Mouse (Mus musculus) CH12.LX (cell line): ENCODE measurements around the gene Syt15.

Experiments used
- CTCF ChIP-seq, 2 experiments: IDR thresholded peaks in 1 of 2; conservative IDR thresholded peaks in 1 of 2; 2 replicates each; pipeline ENCODE4 v1.5.1; 2011 to 2012; ENCODE audit warnings: low read depth in 2 of 2, low read length in 2 of 2, improper control_type of control experiment in 1 of 2, inconsistent platforms in 1 of 2, mild to moderate bottlenecking in 1 of 2, moderate library complexity in 1 of 2
- MYC ChIP-seq: IDR thresholded peaks from 2 replicates; pipeline ENCODE4 v1.6.1; 2011; ENCODE audit warnings: low read depth, mild to moderate bottlenecking, improper control_type of control experiment, low read length
- POLR2A ChIP-seq: IDR thresholded peaks from 2 replicates; pipeline ENCODE4 v1.6.1; 2011; ENCODE audit warnings: low read depth, mild to moderate bottlenecking, improper control_type of control experiment, low read length

DNA sequence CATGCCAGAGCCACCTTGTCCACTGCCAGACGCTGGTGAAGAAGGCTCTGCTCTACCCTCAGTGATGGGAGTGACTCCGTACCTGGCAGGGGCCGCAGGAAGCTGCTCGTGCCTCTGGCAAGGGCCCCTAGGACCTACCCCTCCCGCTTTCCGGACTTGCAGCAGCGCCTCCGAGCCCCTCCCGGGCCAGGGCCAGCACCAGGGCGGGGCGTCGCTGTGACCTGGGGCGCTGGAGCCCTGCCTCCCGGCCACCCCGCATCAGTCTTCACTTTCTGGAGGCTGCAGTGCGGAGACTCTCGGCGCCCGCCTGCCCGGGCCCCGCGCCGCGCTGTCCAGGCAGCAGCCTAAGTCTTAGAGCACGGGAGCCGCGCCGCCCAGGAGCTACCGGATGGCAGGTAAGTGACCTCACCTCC lies 397 bp downstream of the Syt15 start:
- TF ChIP-seq POLR2A (no peak), CTCF (conservative IDR thresholded peaks at IDR 0.05 in 1 of 2, IDR thresholded peaks at IDR 0.05 in 1 of 2; ENCODE audit: low read depth in 2 of 2, low read length in 2 of 2) (no peak), MYC (no peak)
